Mouse (Mus musculus) neutrophil, adult 65 days (primary cell): ENCODE results near the gene Nup85. TPM values are rescaled to one million over a fixed set of nuclear protein-coding genes. Genes with fewer than 3 reads are reported as not detected.

Source experiments
- total RNA-seq: library from RNA; stranded (reverse); gene quantifications from 2 replicates; pipeline ENCODE4 v1.2.4, GENCODE M21; 2023

The Nup85 gene
- total RNA-seq: 28.8 and 36.7 TPM in 2 replicates

DNA sequence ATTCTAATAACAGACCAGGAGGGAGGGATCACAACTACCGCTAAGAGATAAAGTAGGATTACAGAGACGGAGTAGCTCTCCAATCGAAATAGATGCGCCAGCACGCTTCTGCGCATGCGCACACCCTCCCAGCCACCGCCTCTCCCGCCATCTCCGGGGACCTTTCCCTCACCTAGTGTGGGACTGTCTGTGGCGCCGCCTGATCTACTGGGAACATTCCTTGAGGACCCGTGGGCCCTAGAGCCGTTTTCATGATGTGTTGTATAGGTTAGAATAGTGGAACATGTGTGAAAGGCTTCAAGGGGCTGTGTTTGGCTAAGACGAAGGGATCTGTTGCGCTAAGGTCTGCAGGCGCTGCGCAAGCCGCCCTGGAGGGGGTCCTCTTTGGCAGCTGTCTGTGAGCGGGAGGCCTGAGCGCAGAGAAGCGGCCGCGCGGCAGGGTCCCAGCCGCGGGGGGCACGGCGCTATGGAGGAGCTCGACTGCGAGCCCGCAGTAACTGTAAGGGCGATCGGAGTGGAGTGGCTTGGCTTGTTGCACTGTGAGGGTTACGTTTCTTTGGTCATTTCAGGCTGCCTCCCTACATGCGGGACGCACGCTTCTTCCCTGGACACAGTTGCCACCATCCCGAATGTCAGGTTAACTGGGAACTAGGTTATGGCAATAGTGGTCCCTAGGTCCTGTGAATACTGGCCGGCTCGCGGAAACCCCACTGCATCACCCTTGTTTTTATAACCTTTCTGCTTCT, at the start of gene Nup85:
Gene Nup85, plus strand, starts transcription at position 371 of the 746 bp plus-strand sequence.

DNA sequence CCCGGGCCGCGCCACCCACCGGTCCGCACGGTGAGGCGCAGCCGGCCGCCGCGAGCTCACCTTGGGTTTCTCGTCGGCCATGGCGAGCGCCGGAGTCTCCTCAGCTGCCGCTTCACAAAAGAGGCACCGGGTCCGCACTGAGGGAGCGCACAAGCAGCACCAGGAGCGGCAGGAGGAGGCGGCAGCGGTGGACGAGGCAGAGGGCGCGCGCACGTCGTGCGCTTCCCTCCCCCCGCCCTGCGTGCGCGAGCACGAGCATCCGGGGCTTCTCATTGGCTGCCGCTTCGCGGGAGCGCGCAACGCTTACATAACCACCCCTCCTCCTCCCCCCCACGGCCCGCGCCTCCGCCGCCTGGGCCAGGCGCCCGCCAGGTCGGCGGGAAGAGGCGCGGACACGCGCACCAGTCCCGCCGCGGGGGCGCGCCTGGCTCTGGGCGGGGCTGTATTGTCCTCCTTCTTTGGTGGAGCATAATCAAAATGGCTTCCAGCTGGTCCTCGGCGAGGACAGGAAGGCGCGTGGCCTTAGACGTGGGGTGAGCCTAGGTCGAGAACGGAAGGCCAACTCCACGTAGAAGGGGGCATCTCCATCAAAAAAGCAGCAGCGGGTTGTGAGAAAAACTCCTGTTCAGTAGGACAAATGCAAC, 28.1 kb upstream of the Nup85 start, which contains the start of gene Sumo2:
Gene Sumo2, minus strand, starts transcription at position 239 of the 644 bp plus-strand sequence.

DNA sequence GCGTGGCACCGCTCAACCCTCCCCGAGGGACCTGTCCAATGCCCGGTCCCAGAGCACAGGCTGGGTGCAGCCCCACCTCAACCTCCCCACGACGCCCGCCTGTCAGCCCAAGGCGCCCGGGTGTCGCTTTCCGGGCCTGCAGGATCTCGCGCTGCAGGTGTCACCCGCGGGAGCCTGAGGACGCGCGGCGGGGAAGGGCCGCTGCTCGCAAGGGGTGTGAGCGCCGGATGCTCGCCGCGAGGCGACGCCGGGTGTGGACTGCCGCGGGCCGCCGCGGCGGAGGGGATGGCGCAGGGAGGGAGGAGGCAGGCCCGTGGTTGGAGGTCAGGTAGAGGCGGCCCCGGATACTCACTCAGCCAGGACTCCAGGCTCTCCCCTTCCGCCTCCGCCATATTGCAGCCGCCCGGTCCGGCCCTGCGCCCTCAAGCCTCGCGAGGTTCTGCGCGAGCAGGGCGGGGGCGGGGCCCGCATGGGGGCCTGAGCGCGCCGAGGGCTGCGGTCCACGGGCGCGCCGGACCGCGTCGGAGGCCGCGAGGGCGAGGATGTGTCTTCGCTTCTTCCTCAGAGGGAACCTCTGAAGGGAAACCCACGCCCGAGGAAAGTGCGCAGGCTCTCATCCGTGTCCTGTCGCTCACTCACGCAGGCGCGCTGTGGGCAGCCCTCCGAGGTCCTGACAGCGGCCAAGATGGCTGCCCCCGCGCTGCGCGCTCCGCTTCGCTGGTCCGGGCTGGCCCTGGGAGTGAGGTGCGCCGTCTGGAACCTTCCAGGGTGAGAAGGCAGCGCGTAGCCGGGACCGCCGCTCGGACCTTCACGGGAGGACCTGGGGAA, 39.5 kb downstream of the Nup85 start, which contains the start of the genes Mrps7 and Gga3:
Gene Mrps7, plus strand, starts transcription at position 450 of the 828 bp plus-strand sequence.
Gene Gga3, minus strand, starts transcription at position 576 of the 828 bp plus-strand sequence.

DNA sequence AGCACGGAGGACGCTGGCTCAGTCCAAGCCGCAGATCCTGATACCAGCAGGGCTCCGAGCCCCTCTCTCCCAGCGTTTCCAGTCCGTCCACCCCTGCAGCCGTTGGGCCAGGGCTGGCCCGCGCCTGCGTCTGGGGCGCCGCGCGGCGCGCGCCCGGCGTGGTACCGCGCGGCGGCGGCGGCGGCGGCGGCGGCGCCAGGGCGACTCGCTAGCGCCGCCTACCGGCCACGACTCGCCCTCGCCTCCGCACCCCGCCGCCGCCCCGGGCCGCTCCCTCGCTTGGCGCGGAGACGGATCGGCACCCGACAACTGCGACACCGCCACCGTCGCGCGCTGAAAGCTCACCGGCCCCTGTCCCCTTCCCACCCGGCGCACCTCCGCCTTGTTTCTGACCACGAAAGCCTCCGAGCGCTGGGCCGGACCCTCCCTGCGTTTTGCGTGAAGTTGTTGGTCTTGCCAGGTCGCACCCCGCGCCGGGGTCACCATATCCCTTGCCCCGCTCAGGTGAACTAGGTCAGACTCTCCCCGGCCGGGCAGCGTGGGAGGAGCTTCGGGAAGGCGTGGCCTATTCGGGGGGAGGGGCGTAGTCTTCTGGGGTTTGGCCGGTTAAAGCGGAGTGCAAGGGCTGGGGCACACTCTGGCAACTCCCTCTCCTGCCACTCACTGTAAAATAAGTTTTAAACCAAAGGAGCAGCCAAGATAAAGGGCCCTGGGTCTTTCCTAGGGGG, 48.3 kb downstream of the Nup85 start, which contains the start of gene Mif4gd:
Gene Mif4gd, minus strand, starts transcription at position 560 of the 728 bp plus-strand sequence.

DNA sequence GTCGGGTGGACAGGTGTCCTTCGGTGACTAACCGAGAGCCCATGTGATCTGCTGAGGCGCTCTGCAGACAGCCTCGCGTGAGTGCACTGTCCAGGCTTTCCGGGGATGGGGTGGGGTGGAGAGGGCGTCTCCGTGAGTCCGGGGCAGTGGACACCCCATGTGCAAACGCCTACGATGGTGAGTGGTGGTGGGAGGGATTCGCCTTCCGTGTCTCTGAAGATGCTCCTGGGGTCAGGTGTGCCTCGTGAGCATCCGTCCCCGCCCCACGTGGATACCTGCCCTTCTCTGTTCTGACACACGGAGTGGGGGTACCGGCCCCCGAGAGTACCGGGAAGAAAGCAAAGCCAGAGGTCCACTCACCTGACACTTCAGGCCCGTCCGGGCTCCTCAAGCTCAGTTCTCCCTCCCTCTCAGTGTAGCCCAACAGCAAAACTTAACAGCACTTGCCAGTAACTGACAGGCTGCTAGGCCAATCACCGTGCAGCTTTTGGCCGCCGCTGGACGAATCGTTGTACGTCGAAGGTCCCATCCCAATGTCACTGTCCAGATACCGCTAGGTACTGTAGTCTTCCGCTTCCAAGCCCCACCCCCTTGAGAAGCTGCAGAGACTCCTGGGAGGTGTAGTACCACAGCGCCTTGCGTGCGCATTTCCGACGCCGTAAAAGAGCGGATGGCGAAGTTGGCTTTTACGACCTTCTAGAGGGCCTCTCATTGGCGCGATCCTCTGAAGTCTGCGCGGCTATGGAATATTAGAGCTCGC, 63.7 kb downstream of the Nup85 start, which contains the start of gene Slc25a19:
Gene Slc25a19, minus strand, starts transcription at position 591 of the 760 bp plus-strand sequence.

Other genes starting within 250 kb of the Nup85 start
- gene Ush1g, start 242.4 kb upstream of the Nup85 start, total RNA-seq: not detected in 2 replicates
- not detected in 2 replicates for gene Otop3, start 229.7 kb upstream of the Nup85 start, total RNA-seq
- 0.93 and 0.95 TPM in 2 replicates for gene Hid1, start 196.7 kb upstream of the Nup85 start, total RNA-seq
- gene Cdr2l, start 182.5 kb upstream of the Nup85 start, total RNA-seq: 0.14 TPM in 1 of 2 replicates, not detected in the other
- gene Mrpl58, start 160.7 kb upstream of the Nup85 start, total RNA-seq: 23.7 and 42.3 TPM in 2 replicates
- 166 and 192 TPM in 2 replicates for gene Atp5h, start 144.5 kb upstream of the Nup85 start, total RNA-seq
- gene Kctd2, start 144.3 kb upstream of the Nup85 start, total RNA-seq: 20.6 and 26.8 TPM in 2 replicates
- not detected in 2 replicates for gene Trim80, start 123.9 kb upstream of the Nup85 start, total RNA-seq
- gene Slc16a5, start 102.0 kb upstream of the Nup85 start, total RNA-seq: not detected in 2 replicates
- 79.7 and 93.7 TPM in 2 replicates for gene Armc7, start 88.8 kb upstream of the Nup85 start, total RNA-seq
- gene Nt5c, start 72.6 kb upstream of the Nup85 start, total RNA-seq: 35.0 and 36.8 TPM in 2 replicates
- 107 and 122 TPM in 2 replicates for gene Jpt1, start 50.0 kb upstream of the Nup85 start, total RNA-seq
- 130 and 148 TPM in 2 replicates for gene Sumo2, start 28.2 kb upstream of the Nup85 start, total RNA-seq
- gene Mrps7, start 39.5 kb downstream of the Nup85 start, total RNA-seq: 10.9 and 12.7 TPM in 2 replicates
- 50.7 and 64.3 TPM in 2 replicates for gene Gga3, start 39.6 kb downstream of the Nup85 start, total RNA-seq
- 16.9 and 23.3 TPM in 2 replicates for gene Mif4gd, start 48.5 kb downstream of the Nup85 start, total RNA-seq
- 10.0 and 10.7 TPM in 2 replicates for gene Slc25a19, start 63.9 kb downstream of the Nup85 start, total RNA-seq
- gene Grb2, start 144.2 kb downstream of the Nup85 start, total RNA-seq: 197 and 236 TPM in 2 replicates
- gene Tmem94, start 201.0 kb downstream of the Nup85 start, total RNA-seq: 31.7 and 49.2 TPM in 2 replicates
- gene Caskin2, start 249.2 kb downstream of the Nup85 start, total RNA-seq: 0.82 and 1.0 TPM in 2 replicates